Mouse (Mus musculus) brown adipose tissue, adult 24 weeks (tissue): ENCODE results near the gene Erf. TPM values are rescaled to one million over a fixed set of nuclear protein-coding genes. Genes with fewer than 3 reads are reported as not detected.

ENCODE experiments used
- H3K27ac ChIP-seq: fragments of 200-500 bp; replicated peaks from 2 replicates; pipeline ENCODE4 v1.5.1; 2012; ENCODE audit warnings: low read depth, mild to moderate bottlenecking, low read length
- H3K4me1 ChIP-seq: fragments of 200-500 bp; 2 replicates; pipeline ENCODE4 v1.6.1; 2012; ENCODE audit warnings: low read length, mixed read lengths; ENCODE audit not compliant: control insufficient read depth, insufficient read depth, insufficient read length
- H3K4me3 ChIP-seq: fragments of 200-500 bp; 2 replicates; pipeline ENCODE4 v1.5.1; 2012; ENCODE audit warnings: low read depth, mild to moderate bottlenecking, low read length, moderate library complexity; ENCODE audit not compliant: insufficient read depth
- polyA plus RNA-seq: library from polyadenylated mRNA; stranded (reverse); fragments of >200 nt; gene quantifications from 2 replicates; pipeline ENCODE4 v1.2.4, GENCODE M21; 2012; ENCODE audit not compliant: missing spikeins, insufficient read depth, insufficient read length

Gene Erf
- polyA plus RNA-seq, 1 experiment, result 7.4 TPM

- Histone ChIP-seq H3K4me3 (peak overlapping the region; percentile 80), H3K4me1 (peaks cover 14% of the 10 kb centered on the region), H3K27ac (peak overlapping the region; percentile 76)
These were observed 30.7 kb downstream of the Erf start for GRCm38 (mm10) chr7:25219756-25220456.

DNA sequence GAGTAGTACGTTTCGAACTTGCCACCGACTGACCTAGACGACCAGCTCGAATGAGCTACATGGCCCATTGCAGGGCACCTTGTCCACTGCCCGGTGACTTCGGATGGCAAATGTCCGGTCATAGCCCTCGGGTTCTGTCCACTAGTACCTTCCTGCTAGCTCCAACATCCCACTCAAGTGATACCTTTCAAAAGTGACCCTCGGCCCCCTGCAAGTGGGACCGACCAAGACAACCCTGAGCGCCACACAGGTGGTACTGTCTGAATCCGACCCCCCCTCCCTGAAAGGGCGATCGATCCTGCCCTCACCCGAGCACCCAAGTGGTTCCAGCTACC is 31.2 kb downstream of the Erf start:
- peak overlapping the region; percentile 80 for H3K4me3 ChIP-seq
- H3K4me1 ChIP-seq, result peaks cover 14% of the 10 kb centered on the region
- H3K27ac ChIP-seq, result peak overlapping the region; percentile 76

DNA sequence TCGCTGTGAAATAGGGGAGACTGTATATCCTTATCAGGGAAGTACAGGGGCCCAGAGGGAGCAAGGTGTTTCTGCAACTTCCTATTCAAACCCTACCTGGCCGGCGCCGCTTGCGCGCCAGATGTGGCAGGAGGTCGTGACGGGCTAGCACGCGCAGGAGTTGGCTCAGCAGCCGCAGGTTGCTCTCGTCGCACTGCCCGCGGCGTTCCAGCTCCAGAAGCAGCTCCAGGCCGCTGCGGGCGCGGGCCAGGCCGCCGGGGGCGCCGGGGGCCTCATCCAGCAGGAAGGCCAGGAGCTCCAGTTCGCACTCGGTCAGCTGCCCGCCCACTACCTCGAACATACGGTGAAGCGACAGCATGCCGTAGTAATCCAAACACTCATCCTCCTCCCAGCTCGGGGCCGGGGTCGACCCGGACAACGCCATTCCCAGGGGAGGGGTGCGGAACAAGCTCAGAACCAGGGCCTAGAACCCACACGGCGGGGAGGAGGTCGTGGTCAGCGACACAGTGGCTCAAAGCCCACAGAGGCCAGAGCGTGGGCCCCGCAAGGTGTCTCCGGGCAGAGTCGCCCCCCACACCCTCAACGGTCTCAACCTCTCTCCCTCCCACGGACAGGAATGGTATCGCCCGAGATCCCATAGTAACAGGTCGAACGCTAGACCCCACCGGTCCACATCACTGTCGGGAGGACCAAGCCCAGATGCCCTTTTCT is 31.7 kb downstream of the Erf start:
- Histone ChIP-seq H3K4me3 (peak overlapping the region; percentile 80), H3K4me1 (peaks cover 14% of the 10 kb centered on the region), H3K27ac (peak overlapping the region; percentile 76)

GRCm38 (mm10) chr7:25217653-25218395 is 32.7 kb downstream of the Erf start:
- Histone ChIP-seq H3K4me3 (peak overlapping the region; percentile 80; the same call in 1 of the 2 replicates), H3K27ac (no peak overlapping the region)

DNA sequence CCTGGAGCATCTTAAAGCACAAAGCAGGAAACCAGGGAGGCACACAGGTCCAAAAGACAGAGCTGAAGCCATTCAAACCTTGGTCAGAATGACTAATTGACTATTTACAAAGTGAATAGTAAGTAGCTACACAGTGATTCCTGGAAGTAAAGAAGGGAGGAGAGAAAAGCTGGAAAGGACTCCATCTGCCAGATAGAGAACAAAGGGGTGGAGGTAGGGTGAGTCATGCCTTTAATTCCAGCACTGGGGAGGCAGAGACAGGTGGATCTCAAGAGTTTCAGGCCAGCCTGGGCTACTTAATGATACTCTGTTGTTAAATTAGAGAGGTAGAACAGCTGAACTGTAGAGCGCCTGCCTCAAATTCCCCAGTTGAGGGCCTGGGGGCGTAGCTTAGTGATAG is 36.4 kb downstream of the Erf start:
- H3K4me3 ChIP-seq, result no peak overlapping the region
- H3K27ac ChIP-seq, result no peak overlapping the region
- peaks cover 3% of the 10 kb centered on the region for H3K4me1 ChIP-seq

More at GRCm38 (mm10) chr7:25217653-25218395, 32.7 kb downstream of the Erf start:
- H3K4me1 ChIP-seq, result peaks cover 14% of the 10 kb centered on the region

DNA sequence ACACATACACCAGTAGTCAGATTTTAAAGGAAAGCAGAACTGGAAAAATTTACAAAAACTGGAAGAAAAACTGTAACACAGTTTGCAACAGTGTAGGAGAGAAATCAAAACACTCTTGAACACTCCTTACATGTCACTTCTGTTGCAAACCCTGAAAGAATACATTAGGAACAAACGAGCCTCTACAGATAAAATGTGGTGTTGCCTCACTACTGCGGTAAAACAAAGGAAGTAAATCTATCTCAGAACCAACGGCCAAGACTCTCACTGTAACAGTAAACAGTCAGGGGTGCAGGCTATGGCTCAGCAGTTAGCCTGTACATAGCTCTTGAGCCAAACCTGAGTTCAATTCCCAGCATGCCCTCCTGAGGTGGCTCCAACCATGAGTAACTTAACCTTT is 37.5 kb downstream of the Erf start:
- Histone ChIP-seq H3K4me1 (no peaks in the 10 kb centered on the region), H3K4me3 (no peak overlapping the region), H3K27ac (no peak overlapping the region)

- Histone ChIP-seq H3K4me1 (no peaks in the 10 kb centered on the region), H3K27ac (no peak overlapping the region), H3K4me3 (no peak overlapping the region)
These were observed 40.1 kb downstream of the Erf start for GRCm38 (mm10) chr7:25210482-25210881.

- no peaks in the 10 kb centered on the region for H3K4me1 ChIP-seq
- no peak overlapping the region for H3K27ac ChIP-seq
- H3K4me3 ChIP-seq, result no peak overlapping the region
These were observed 41.4 kb downstream of the Erf start for GRCm38 (mm10) chr7:25209161-25209622.

GRCm38 (mm10) chr7:25206094-25206830 is 44.3 kb downstream of the Erf start:
- H3K4me3 ChIP-seq, result no peak overlapping the region

DNA sequence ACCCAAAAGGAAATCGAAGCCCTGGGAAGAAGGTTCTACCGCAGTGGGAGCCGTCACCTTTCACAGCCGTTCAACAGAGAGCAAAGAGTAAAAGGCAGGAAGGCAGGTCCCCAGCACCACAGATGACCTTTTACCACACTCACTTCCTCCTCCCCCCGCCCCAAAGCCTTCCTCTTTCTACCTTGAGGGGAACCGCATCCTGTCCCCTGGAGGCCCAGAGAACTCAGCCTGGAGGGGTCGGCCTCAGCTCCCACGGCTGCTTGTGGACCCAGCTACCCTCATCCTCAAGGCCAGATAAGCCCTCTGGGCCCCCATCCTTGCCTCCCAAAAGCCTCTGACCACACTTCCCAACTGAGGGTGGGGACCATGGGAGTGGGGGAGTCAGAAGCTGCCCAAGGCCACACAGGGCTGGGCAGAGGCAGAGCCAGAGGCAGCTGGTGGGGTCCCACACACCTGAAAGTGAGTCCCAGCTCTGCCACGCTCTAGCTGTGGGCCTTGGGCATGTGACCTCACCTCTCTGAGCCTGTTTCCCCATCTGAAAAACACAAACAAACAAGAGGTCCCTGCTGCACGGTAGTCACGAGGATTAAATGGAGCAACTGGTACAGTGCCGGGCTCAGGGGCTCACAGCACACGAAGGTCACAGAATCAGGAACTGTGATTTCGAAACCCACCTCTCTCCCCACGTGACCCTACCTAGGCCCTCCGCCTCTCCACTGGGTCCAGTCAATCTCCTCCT is 45.0 kb downstream of the Erf start:
- Histone ChIP-seq H3K4me1 (no peaks in the 10 kb centered on the region), H3K4me3 (no peak overlapping the region)

More at GRCm38 (mm10) chr7:25206094-25206830, 44.3 kb downstream of the Erf start:
- H3K27ac ChIP-seq, result no peak overlapping the region
- H3K4me1 ChIP-seq, result no peaks in the 10 kb centered on the region

DNA sequence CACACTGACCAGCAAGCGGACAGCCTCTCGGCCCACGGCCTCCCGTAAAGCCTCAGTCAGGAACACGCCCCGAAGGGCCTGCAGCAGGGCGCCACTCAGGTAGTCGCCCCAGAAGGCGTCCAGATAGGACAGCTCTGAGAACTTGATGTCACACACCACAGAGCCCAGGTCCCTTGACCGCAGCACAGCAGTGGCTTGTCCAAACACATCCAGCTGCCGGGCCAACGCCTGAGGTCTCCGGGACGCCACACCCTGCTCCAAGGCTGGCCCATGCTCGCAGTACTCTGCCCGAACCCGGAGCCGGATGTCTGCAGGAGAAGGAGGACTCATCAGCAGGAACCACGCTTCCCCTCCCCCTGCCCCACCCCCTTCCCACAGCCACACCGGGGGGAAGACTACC is 46.9 kb downstream of the Erf start:
- Histone ChIP-seq H3K4me1 (no peaks in the 10 kb centered on the region), H3K4me3 (no peak overlapping the region), H3K27ac (no peak overlapping the region)

More for the DNA sequence above, 45.0 kb downstream of the Erf start:
- 0 out of 2 replicates have a peak overlapping the region, but pooled peaks have one; percentile 20 for H3K27ac ChIP-seq

DNA sequence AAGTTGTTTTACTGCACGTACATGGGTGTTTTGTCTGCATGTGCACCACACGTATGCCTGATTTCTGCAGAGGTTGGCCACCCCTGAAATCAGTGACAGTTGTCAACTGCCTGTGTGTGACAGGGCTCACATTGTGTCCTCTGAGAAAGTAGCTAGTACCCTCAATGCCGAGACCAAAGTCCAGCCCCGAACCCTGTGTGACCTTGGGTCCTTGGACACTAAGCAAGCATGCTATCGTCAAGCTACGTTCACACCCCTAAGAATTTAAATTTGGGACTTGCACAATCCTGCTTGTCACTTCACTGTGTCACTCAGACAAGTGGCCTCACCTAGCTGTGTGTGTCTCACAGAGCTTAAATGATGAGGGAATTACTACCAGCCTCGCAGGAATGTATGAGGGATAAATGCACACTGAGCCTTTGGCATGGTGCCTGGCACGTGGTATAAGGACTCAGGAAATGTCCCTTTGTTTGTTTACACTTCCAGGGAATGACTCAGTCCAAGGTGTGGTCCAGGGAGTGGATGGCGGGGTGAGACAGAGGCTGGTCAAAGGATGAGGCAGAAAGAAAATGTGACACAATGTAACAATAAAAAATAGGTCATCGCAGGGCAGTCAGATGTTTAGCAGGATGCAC is 53.1 kb downstream of the Erf start:
- Histone ChIP-seq H3K27ac (no peak overlapping the region), H3K4me1 (peaks cover 11% of the 10 kb centered on the region), H3K4me3 (no peak overlapping the region)

- no peak overlapping the region for H3K27ac ChIP-seq
- H3K4me1 ChIP-seq, result peaks cover 11% of the 10 kb centered on the region
- H3K4me3 ChIP-seq, result no peak overlapping the region
These were observed 54.5 kb downstream of the Erf start for GRCm38 (mm10) chr7:25196107-25196506.

DNA sequence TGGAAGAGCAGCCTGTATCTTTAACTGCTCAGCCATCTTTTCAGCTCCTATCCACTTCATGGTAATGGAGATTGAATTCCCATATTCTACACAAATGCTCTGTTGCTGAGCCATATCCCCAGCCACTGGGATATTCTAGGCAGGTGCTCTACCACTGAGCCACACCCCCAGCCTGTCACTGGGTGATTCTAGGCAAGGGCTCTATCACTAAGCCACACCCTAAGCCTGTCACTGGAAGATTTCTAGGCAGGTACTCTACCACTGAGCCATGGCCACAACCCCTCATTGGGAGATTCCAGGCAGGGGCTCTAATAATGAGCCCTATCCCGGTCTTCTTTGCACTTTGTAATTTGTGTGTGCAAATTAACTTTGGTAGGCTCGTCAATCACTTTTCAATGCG is 55.4 kb downstream of the Erf start:
- peaks cover 11% of the 10 kb centered on the region for H3K4me1 ChIP-seq
- H3K27ac ChIP-seq, result no peak overlapping the region
- H3K4me3 ChIP-seq, result no peak overlapping the region
